Mouse (Mus musculus) right cerebral cortex, postnatal 36 days (tissue): ENCODE measurements around the gene Phc3.
"Not testable (repeated sequence)": the region's sequence is repeated elsewhere in the genome, so short reads cannot be mapped to it uniquely, and the experiment has no call there.

ENCODE experiments used
- DNase-seq, 2 experiments: peaks; one replicate each; pipeline ENCODE4 v3.0.0; 2022; ENCODE audit warnings: low spot score in 2 of 2, mixed read lengths in 1 of 2

Gene Phc3

GRCm38 (mm10) chr3:30876709-30877108 lies 92.5 kb downstream of the Phc3 start:
- no peak for DNase-seq

DNA sequence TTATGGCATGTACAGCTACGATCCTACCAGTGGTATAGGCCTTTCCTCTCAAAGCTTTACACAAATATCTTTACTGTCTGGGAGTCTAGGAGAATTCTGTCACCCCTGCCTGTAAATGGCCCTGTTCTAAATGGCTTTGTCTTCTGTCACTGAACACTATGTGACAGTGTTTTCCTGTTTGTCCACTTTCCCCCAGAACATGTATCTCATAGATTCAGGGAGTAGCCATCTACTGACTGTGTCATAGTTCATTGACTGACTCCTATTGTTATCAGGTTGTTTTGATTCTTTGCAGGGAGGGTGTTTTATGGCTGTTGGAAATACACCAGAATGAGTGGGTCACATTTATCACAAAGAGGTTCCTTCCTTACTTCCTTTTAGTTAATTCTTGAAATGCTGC lies 99.2 kb downstream of the Phc3 start:
- no peak for DNase-seq

- no peak for DNase-seq
These were observed 100.6 kb downstream of the Phc3 start for GRCm38 (mm10) chr3:30868625-30869024.

DNA sequence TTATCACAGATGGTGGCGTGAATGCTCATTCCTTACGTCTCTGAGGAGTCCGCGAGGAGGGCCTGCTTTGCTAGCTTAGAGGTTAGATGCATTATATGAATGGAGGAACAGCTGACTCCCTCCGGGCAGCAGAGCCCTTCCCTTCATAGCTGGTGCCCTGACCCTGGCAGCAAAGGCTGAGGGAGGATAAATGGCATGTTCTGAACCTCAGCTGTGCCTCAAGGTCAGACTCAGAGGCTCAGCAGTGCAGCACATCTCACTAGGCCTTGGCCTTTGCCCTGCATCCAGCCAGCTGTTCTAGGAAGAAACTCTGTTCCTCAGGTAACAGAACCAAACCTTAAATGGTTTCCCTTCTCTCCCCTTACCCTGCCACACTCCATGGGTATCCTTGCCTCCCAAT lies 101.0 kb downstream of the Phc3 start:
- no peak for DNase-seq

DNA sequence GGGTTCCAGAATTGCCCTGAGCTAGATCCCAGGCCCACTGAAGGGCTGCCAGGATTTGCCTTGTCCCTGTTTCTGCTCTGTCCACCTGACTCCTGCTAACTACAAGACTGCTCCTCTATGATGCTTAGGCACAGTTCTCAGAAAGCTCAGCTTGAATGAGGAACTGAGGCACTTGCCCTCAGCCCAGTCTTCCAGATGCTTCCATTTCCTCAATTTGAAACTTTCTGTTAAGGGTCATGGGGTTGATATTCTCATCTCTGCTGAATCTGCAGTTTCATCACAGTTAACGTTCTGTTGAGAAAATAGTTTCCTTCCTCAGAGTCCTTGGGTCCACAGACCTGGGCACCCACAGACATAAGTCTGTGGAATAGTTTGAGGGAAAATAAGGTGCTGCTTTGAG lies 104.6 kb downstream of the Phc3 start:
- no peak for DNase-seq

GRCm38 (mm10) chr3:30863712-30864435 lies 105.3 kb downstream of the Phc3 start:
- DNase-seq, result no peak

DNA sequence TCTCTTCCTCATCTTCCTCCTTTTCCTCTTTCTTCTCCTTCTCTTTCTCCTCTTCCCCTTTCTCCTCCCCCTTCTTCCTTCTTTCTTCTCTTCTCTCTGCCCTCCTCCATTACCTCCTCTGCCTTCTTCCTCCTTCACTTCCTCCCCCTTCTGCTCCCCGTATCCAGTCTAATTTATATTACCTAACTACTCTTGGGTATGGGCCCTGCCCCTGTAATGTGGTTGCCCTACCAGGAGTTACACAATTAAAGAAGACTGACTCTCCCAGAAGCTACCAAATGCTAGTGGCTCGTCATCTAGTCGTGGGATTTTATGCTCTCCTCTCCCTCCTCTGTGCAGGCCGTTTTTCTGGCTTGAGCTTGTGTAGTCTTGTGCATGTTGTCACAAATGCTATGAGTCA lies 108.5 kb downstream of the Phc3 start:
- DNase-seq, result no peak

- not testable (repeated sequence) for DNase-seq
These were observed 109.6 kb downstream of the Phc3 start for GRCm38 (mm10) chr3:30859599-30859998.

DNA sequence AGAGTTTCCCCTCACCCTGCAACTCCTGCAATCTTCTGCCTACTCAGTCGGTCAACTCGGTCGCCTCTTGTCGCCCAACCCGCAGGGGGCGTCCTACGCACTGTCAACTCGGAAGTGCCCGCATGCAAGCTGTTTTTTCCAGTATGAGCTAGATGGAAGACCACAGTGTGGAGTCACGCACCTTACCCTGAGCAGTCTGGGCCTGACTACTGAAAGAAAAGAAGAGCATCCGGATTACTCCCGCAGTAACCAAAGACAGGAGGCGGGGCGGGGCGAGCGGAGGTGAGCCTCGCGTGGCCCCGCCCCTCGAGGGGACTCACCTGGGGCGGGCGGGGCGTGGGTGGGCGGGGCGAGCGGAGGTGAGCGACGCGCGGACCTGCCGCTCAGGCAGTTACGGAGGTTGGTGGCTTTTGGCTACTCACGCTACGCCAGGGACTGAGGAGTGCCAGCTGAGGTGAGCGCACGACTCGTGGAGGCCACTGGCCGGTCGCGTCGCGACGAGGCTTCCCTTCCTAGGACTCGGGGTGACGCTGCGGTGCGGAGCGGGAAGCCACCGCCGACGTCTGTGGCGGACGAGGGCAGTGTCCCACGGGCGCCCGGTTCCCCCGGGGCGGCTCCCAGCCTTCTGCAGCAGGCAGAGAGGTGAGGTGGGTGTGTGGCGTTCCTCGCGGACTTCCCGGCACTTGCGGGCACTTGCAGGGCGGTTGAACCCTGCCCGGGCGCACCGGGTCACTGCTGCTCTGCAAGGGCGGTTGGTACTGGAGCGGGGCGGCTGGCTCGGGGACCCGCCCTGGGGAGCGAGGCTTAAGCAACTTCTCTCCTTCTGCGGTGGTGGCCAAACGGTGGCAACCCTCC lies 113.4 kb downstream of the Phc3 start, which contains the start of gene Gpr160:
TSS of gene Gpr160 (plus strand) at position 347 of the 855 bp plus-strand sequence.
- DNase-seq, result peak; percentile 14 to 44

DNA sequence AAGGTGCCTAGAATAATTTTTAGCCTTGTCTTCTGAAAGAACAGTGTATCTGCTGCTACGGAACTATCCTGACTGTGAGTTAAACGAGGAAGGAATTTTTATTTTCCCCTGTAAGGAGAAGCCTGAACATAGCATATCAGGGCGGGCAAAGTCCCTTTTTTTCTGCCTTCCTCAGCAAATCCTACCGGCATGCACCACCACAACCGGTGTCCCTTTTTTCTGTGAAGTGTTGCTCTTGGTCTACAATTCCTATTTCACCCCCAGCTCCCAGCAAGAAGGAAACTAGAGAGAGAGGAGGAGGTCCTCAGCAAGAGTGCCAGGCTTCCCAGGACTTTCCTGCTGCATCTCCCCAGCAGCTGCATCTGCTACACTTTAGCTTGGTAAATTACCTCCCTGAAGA lies 115.6 kb downstream of the Phc3 start:
- DNase-seq, result no peak

GRCm38 (mm10) chr3:30851422-30851821 lies 117.8 kb downstream of the Phc3 start:
- no peak for DNase-seq
